Mouse (Mus musculus) cerebellum, adult 2 months (tissue): ENCODE measurements around the gene Hus1. TPM values are rescaled to one million over a fixed set of nuclear protein-coding genes. Genes with fewer than 3 reads are reported as not detected.

Experiments used
- DNase-seq, 2 experiments: peaks; one replicate each; pipeline ENCODE4 v3.0.0; 2021
- H3K27ac ChIP-seq: fragments of 200-500 bp; 2 replicates; pipeline ENCODE4 v1.5.1; 2012; ENCODE audit warnings: low read length, control low read depth, inconsistent platforms; ENCODE audit not compliant: insufficient read depth
- H3K27me3 ChIP-seq: fragments of 200-500 bp; 2 replicates; pipeline ENCODE4 v1.6.1; 2012; ENCODE audit warnings: inconsistent platforms, mild to moderate bottlenecking, low read length, moderate library complexity; ENCODE audit not compliant: control insufficient read depth, insufficient read depth
- H3K4me1 ChIP-seq: fragments of 200-500 bp; 2 replicates; pipeline ENCODE4 v1.6.1; 2011; ENCODE audit warnings: low read length; ENCODE audit not compliant: control insufficient read depth, insufficient read depth
- H3K4me3 ChIP-seq: fragments of 200-500 bp; replicated peaks from 2 replicates; pipeline ENCODE3; 2011; ENCODE audit warnings: mild to moderate bottlenecking, low read depth, low read length, control low read depth; ENCODE audit not compliant: insufficient read depth
- CTCF ChIP-seq: fragments of 200-500 bp; IDR thresholded peaks from 2 replicates; pipeline ENCODE4 v1.5.1; 2011; ENCODE audit warnings: low read depth, mild to moderate bottlenecking, control low read depth, low read length, moderate library complexity, borderline replicate concordance; ENCODE audit not compliant: insufficient read depth
- POLR2A ChIP-seq: fragments of 200-500 bp; IDR thresholded peaks from 2 replicates; pipeline ENCODE4 v1.6.1; 2011; ENCODE audit warnings: low read length, control low read depth, borderline replicate concordance; ENCODE audit not compliant: insufficient read depth
- WGBS: fragments of 180-500 bp; shearing (Covaris S2); methylation state at CpG from one replicate; pipeline ENCODE4 v1.1.7; 2018; 5-methylcytosine and 5-hydroxymethylcytosine counted together
- polyA plus RNA-seq: library from polyadenylated mRNA; depleted of rRNA; stranded (reverse); fragments of >200 nt; gene quantifications from 2 replicates; pipeline ENCODE4 v1.2.3, GENCODE M21; 2012; rRNA removed

Hus1 gene
- polyA plus RNA-seq, 1 experiment = 13.5 TPM

DNA sequence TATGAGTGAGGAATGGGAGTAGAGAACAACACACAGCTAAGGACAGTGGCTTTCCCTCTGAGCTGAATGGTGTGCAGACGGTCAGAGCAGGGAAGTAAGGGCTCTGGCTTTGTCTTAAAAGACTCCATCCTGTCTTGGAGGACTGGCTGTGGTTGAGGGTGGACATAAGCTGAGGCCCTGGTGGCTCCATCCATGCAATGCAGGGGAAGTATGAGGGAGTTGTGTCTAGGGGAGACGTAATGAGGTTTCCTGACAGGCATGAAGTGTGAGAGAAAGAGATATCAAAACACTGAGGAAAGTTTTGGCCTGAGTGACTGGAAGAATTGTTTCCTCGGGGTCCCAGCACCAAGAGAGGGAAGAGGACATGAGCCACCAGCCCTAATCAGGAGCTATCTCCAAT, 62.1 kb downstream of the Hus1 start:
- Histone ChIP-seq H3K4me3 (no peak overlapping the region), H3K27me3 (no peaks in the 10 kb centered on the region), H3K4me1 (no peaks in the 10 kb centered on the region; the same call in 1 of the 2 replicates), H3K27ac (no peak overlapping the region)
- DNase-seq = no peak
- TF ChIP-seq CTCF = no peak
- TF ChIP-seq POLR2A = no peak
- WGBS = 86% methylated on average over 3 of the region's 3 CpGs

DNA sequence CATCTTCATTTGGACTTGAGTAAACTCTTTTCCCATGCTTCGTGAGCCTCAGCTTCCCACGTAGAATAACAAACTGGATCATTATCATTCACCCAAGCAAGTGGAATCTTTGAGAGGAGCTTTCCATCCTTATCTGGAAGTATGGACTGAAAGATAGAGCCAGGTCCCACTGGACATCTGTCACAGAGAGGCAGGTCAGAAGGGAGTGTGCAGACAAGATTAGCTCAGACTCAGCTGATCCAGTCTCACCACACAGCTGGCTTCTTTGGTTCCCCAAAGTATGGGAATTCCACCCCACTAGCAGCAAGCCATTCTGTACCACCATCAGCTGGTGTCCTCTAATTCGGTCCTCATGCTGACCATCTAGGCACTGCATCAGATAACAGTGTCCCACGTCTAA, 66.9 kb downstream of the Hus1 start:
- no peak overlapping the region for H3K27ac ChIP-seq
- H3K4me1 ChIP-seq = peaks cover 3% of the 10 kb centered on the region; the same call in 1 of the 2 replicates
- no peak overlapping the region for H3K4me3 ChIP-seq
- no peak for TF ChIP-seq POLR2A
- no peak for TF ChIP-seq CTCF
- no peak for DNase-seq
- WGBS = 76% methylated on average over 4 of the region's 4 CpGs
- H3K27me3 ChIP-seq = no peaks in the 10 kb centered on the region

Other genes starting within 250 kb of the Hus1 start
- gene Pkd1l1, start 37.9 kb downstream of the Hus1 start, polyA plus RNA-seq = 0.13 and 0.29 TPM in 2 replicates
- gene Gm11992, start 37.4 kb upstream of the Hus1 start, polyA plus RNA-seq = 1.1 and 1.5 TPM in 2 replicates
- not detected in 2 replicates for gene Sun3, start 37.8 kb upstream of the Hus1 start, polyA plus RNA-seq
- 1.3 and 2.5 TPM in 2 replicates for gene Upp1, start 106.9 kb upstream of the Hus1 start, polyA plus RNA-seq
- 0.03 TPM in 2 replicates for gene Abca13, start 180.8 kb upstream of the Hus1 start, polyA plus RNA-seq